Mouse (Mus musculus) testis, adult 2 months (tissue): ENCODE data around the gene Olfr328.

Experiments
- CTCF ChIP-seq: fragments of 200-500 bp; IDR thresholded peaks from 2 replicates; pipeline ENCODE4 v1.5.1; 2012; ENCODE audit warnings: low read depth, mild to moderate bottlenecking, inconsistent platforms, low read length, moderate library complexity; ENCODE audit not compliant: control insufficient read depth, insufficient read depth, insufficient replicate concordance
- POLR2A ChIP-seq: fragments of 200-500 bp; IDR thresholded peaks from 2 replicates; pipeline ENCODE4 v1.6.1; 2012; ENCODE audit warnings: low read depth, mild to moderate bottlenecking, inconsistent platforms, low read length, moderate library complexity; ENCODE audit not compliant: control insufficient read depth

DNA sequence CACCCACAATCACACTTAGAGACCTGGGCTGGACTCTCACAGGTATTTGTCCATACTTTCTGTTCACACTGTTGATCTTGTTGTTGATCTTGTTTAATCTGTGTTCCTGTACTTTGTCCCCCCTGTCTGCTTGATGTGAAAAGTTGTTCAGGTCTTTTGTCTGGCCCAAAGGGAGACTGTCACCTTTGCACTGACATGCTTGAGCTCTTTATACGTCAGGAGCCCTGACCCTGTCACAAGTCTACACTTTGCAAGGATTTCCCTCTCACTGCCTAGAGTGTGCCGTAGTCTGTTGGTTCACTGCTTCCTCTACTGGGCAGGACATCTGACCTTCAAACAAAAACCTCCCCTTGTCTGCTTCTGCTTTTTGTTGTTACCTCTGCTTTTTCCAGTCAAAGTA, 49.3 kb upstream of the Olfr328 start:
- TF ChIP-seq CTCF (no peak), POLR2A (no peak)
